Mouse (Mus musculus) megakaryocyte, embryonic 14.5 days (primary cell): ENCODE data around the gene Fgd6.

Experiments
- FLI1 ChIP-seq: IDR thresholded peaks from 2 replicates; pipeline ENCODE4 v1.6.1; 2012; ENCODE audit warnings: low read length, inconsistent platforms, mixed read lengths
- GATA1 ChIP-seq: IDR thresholded peaks from 3 replicates; pipeline ENCODE4 v1.6.1; 2012; ENCODE audit warnings: mixed read lengths, low read length, inconsistent platforms, borderline replicate concordance

GRCm38 (mm10) chr10:94072261-94072915 lies 36.6 kb downstream of the Fgd6 start:
- TF ChIP-seq FLI1: no peak
- TF ChIP-seq GATA1: no peak
